Mouse (Mus musculus) heart, embryonic 14.5 days (tissue): Measurements from ENCODE around the gene Snca. TPM values are rescaled to one million over a fixed set of nuclear protein-coding genes. Genes with fewer than 3 reads are reported as not detected.

Experiments used
- ATAC-seq: fragments of 200-750 bp; cut with Nextera tagmentation; 2 replicates; pipeline ENCODE4 v1.8.0; 2017; ENCODE audit warnings: low read depth, moderate TSS enrichment; ENCODE audit not compliant: insufficient number of reproducible peaks, insufficient read depth, low FRiP score
- H3K27ac ChIP-seq, 2 experiments: fragments of 200-500 bp in 1 of 2; fragments of 300-500 bp in 1 of 2; sonication (generic) in 1 of 2; replicated peaks in 1 of 2; 2 replicates each; pipeline ENCODE4 v1.5.1; 2012 to 2014; ENCODE audit warnings: low read depth in 2 of 2, low read length in 2 of 2, control low read depth in 1 of 2, mild to moderate bottlenecking in 1 of 2, mixed read lengths in 1 of 2; ENCODE audit not compliant: control insufficient read depth in 1 of 2, insufficient read depth in 1 of 2
- H3K27me3 ChIP-seq: fragments of 300-500 bp; sonication (generic); 2 replicates; pipeline ENCODE4 v1.6.1; 2014; ENCODE audit warnings: mild to moderate bottlenecking, low read length, control low read depth; ENCODE audit not compliant: control insufficient read depth, insufficient read depth
- H3K36me3 ChIP-seq: fragments of 300-500 bp; sonication (generic); 2 replicates; pipeline ENCODE4 v1.6.1; 2014; ENCODE audit warnings: mild to moderate bottlenecking, control low read depth, low read length, mixed read lengths; ENCODE audit not compliant: control insufficient read depth, insufficient read depth
- H3K4me1 ChIP-seq, 2 experiments: fragments of 200-500 bp in 1 of 2; fragments of 300-500 bp in 1 of 2; sonication (generic) in 1 of 2; 2 replicates each; pipeline ENCODE4 v1.6.1; 2012 to 2014; ENCODE audit warnings: low read length in 2 of 2, control low read depth in 1 of 2, mixed read lengths in 1 of 2; ENCODE audit not compliant: control insufficient read depth in 2 of 2, insufficient read depth in 2 of 2
- H3K4me2 ChIP-seq: fragments of 300-500 bp; sonication (generic); 2 replicates; pipeline ENCODE4 v1.6.1; 2014; ENCODE audit warnings: mild to moderate bottlenecking, low read length
- H3K4me3 ChIP-seq, 2 experiments: fragments of 200-500 bp in 1 of 2; fragments of 300-500 bp in 1 of 2; sonication (generic) in 1 of 2; 2 replicates each; pipeline ENCODE4 v1.5.1; 2012 to 2014; ENCODE audit warnings: low read length in 2 of 2, mild to moderate bottlenecking in 2 of 2, control low read depth in 1 of 2, low read depth in 1 of 2, moderate library complexity in 1 of 2; ENCODE audit not compliant: control insufficient read depth in 1 of 2, insufficient read depth in 1 of 2
- H3K9ac ChIP-seq: fragments of 300-500 bp; sonication (generic); 2 replicates; pipeline ENCODE4 v1.6.1; 2014; ENCODE audit warnings: mild to moderate bottlenecking, low read length
- H3K9me3 ChIP-seq: fragments of 300-500 bp; sonication (generic); 2 replicates; pipeline ENCODE4 v1.6.1; 2016; ENCODE audit warnings: low read length, control low read depth; ENCODE audit not compliant: control insufficient read depth
- WGBS: fragments of 180-500 bp; shearing (Covaris S2); extraction: QIAGEN DNeasy Blood & Tissue Kit; methylation state at CpG from one replicate; pipeline ENCODE4 v1.1.7; 2014; 5-methylcytosine and 5-hydroxymethylcytosine counted together
- polyA plus RNA-seq: library from polyadenylated mRNA; unstranded; fragments of >200 nt; fragmentation: Nextera tagmentation; extraction: Ambion mirVana; gene quantifications from 2 replicates; pipeline ENCODE4 v1.2.1, GENCODE M21; 2014

Snca gene
- polyA plus RNA-seq, result 43.2 and 71.1 TPM in 2 replicates

GRCm38 (mm10) chr6:60829282-60829891 is at the start of gene Snca:
Gene Snca (minus strand): TSS chr6:60829855.
- Histone ChIP-seq H3K27me3 (no peaks in the 10 kb centered on the region; the same call in 1 of the 2 replicates), H3K9me3 (no peaks in the 10 kb centered on the region), H3K4me2 (peak within 1 kb of the TSS; percentile 99), H3K36me3 (no peaks in the 10 kb centered on the region), H3K4me1 (peaks cover 0 to 5% of the 10 kb centered on the region in 2 experiments; a peak in 1 of 4 replicates), H3K27ac (peak within 1 kb of the TSS in 1 of 2 experiments; percentile 46; a peak in 1 of 4 replicates), H3K9ac (peak within 1 kb of the TSS; percentile 76), H3K4me3 (peak within 1 kb of the TSS; percentile 48 to 55)
- WGBS, result 4% methylated on average over 14 of the region's 14 CpGs
- no peak for ATAC-seq

GRCm38 (mm10) chr6:60870126-60870525 is 40.5 kb upstream of the Snca start:
- H3K27me3 ChIP-seq, result no peaks in the 10 kb centered on the region
- H3K9me3 ChIP-seq, result no peaks in the 10 kb centered on the region
- no peak for ATAC-seq
- WGBS, result 50% methylated on average over 1 of the region's 1 CpGs
- no peak overlapping the region for H3K9ac ChIP-seq
- no peak overlapping the region for H3K4me3 ChIP-seq
- H3K27ac ChIP-seq, result no peak overlapping the region
- H3K4me2 ChIP-seq, result no peak overlapping the region
- no peaks in the 10 kb centered on the region for H3K4me1 ChIP-seq
- no peaks in the 10 kb centered on the region for H3K36me3 ChIP-seq

GRCm38 (mm10) chr6:60856599-60856998 is 26.9 kb upstream of the Snca start:
- Histone ChIP-seq H3K4me3 (no peak overlapping the region), H3K27me3 (no peaks in the 10 kb centered on the region), H3K4me2 (no peak overlapping the region), H3K27ac (no peak overlapping the region), H3K9ac (no peak overlapping the region), H3K9me3 (no peaks in the 10 kb centered on the region), H3K36me3 (no peaks in the 10 kb centered on the region), H3K4me1 (no peaks in the 10 kb centered on the region)
- no peak for ATAC-seq
- WGBS, result 55% methylated on average over 2 of the region's 2 CpGs

GRCm38 (mm10) chr6:60851690-60852089 is 22.0 kb upstream of the Snca start:
- Histone ChIP-seq H3K36me3 (no peaks in the 10 kb centered on the region), H3K27ac (no peak overlapping the region), H3K9me3 (no peaks in the 10 kb centered on the region), H3K4me3 (no peak overlapping the region), H3K27me3 (no peaks in the 10 kb centered on the region), H3K4me1 (no peaks in the 10 kb centered on the region), H3K9ac (no peak overlapping the region), H3K4me2 (no peak overlapping the region)
- 86% methylated on average over 2 of the region's 2 CpGs for WGBS
- ATAC-seq, result no peak

GRCm38 (mm10) chr6:60828429-60829264 is 1.0 kb downstream of the Snca start:
- peak; percentile 87 for ATAC-seq
- Histone ChIP-seq H3K27ac (peak overlapping the region in 1 of 2 experiments; percentile 46; a peak in 1 of 4 replicates), H3K9ac (peak overlapping the region; percentile 76), H3K36me3 (no peaks in the 10 kb centered on the region), H3K27me3 (no peaks in the 10 kb centered on the region; the same call in 1 of the 2 replicates), H3K4me3 (peak overlapping the region; percentile 48 to 55), H3K9me3 (no peaks in the 10 kb centered on the region), H3K4me1 (peaks cover 0 to 5% of the 10 kb centered on the region in 2 experiments; a peak in 1 of 4 replicates), H3K4me2 (peak overlapping the region; percentile 99)
- WGBS, result under 1% methylated on average over 35 of the region's 35 CpGs

GRCm38 (mm10) chr6:60828047-60828428 is 1.6 kb downstream of the Snca start:
- no peak for ATAC-seq
- WGBS, result 17% methylated on average over 1 of the region's 1 CpGs
- Histone ChIP-seq H3K27ac (no peak overlapping the region), H3K36me3 (no peaks in the 10 kb centered on the region), H3K27me3 (no peaks in the 10 kb centered on the region; the same call in 1 of the 2 replicates), H3K4me1 (peaks cover 0 to 5% of the 10 kb centered on the region in 2 experiments; a peak in 1 of 4 replicates), H3K4me3 (peak overlapping the region; percentile 48 to 55), H3K9ac (peak overlapping the region; percentile 76; the same call in 1 of the 2 replicates), H3K4me2 (peak overlapping the region; percentile 99), H3K9me3 (no peaks in the 10 kb centered on the region)

GRCm38 (mm10) chr6:60827290-60827689 is 2.4 kb downstream of the Snca start:
- Histone ChIP-seq H3K36me3 (no peaks in the 10 kb centered on the region), H3K27me3 (no peaks in the 10 kb centered on the region; the same call in 1 of the 2 replicates), H3K4me3 (no peak overlapping the region), H3K4me2 (no peak overlapping the region; the same call in 1 of the 2 replicates), H3K27ac (no peak overlapping the region), H3K4me1 (peaks cover 0 to 5% of the 10 kb centered on the region in 2 experiments; a peak in 1 of 4 replicates), H3K9ac (no peak overlapping the region), H3K9me3 (no peaks in the 10 kb centered on the region)
- no peak for ATAC-seq
- WGBS, result 67% methylated on average over 1 of the region's 1 CpGs
